Mouse (Mus musculus) MEL (cell line): Measurements from ENCODE around the gene 1810065E05Rik. TPM values are rescaled to one million over a fixed set of nuclear protein-coding genes. Genes with fewer than 3 reads are reported as not detected.

Experiments used
- DNase-seq: peaks from one replicate; pipeline ENCODE4 v3.0.0; 2011; ENCODE audit warnings: low read depth, low spot score
- H3K27ac ChIP-seq: 2 replicates; pipeline ENCODE4 v1.5.1; 2012; ENCODE audit warnings: low read depth, mild to moderate bottlenecking, control low read depth, low read length, moderate library complexity; ENCODE audit not compliant: control insufficient read depth
- H3K27me3 ChIP-seq, 2 experiments: fragments of 150-350 bp in 1 of 2; sonication (generic) in 1 of 2; 2 replicates each; pipeline ENCODE4 v1.6.1; 2012; ENCODE audit warnings: low read length in 2 of 2, mild to moderate bottlenecking in 2 of 2, improper control_type of control experiment in 1 of 2, moderate library complexity in 1 of 2; ENCODE audit not compliant: insufficient read depth in 2 of 2, control insufficient read depth in 1 of 2
- H3K36me3 ChIP-seq, 2 experiments: 2 replicates each; pipeline ENCODE4 v1.6.1; 2012 to 2014; ENCODE audit warnings: low read length in 2 of 2, improper control_type of control experiment in 1 of 2, inconsistent platforms in 1 of 2, mild to moderate bottlenecking in 1 of 2; ENCODE audit not compliant: insufficient read depth in 2 of 2, control insufficient read depth in 1 of 2
- H3K4me1 ChIP-seq, 2 experiments: fragments of 150-350 bp in 1 of 2; sonication (generic) in 1 of 2; 2 replicates each; pipeline ENCODE4 v1.6.1; 2012; ENCODE audit warnings: low read length in 2 of 2, improper control_type of control experiment in 1 of 2, mild to moderate bottlenecking in 1 of 2; ENCODE audit not compliant: insufficient read depth in 2 of 2, control insufficient read depth in 1 of 2
- H3K4me3 ChIP-seq, 2 experiments: fragments of 150-350 bp in 1 of 2; sonication (generic) in 1 of 2; 2 replicates each; pipeline ENCODE4 v1.5.1; 2012; ENCODE audit warnings: low read depth in 2 of 2, low read length in 2 of 2, mild to moderate bottlenecking in 2 of 2, moderate library complexity in 2 of 2, control low read depth in 1 of 2, improper control_type of control experiment in 1 of 2; ENCODE audit not compliant: control insufficient read depth in 1 of 2, insufficient read depth in 1 of 2
- H3K79me2 ChIP-seq: 2 replicates; pipeline ENCODE4 v1.6.1; 2012; ENCODE audit warnings: mild to moderate bottlenecking, low read length, moderate library complexity; ENCODE audit not compliant: control insufficient read depth, poor library complexity, insufficient read depth
- H3K9ac ChIP-seq: 2 replicates; pipeline ENCODE4 v1.6.1; 2012; ENCODE audit warnings: low read depth, mild to moderate bottlenecking, control low read depth, low read length, moderate library complexity; ENCODE audit not compliant: control insufficient read depth, poor library complexity, severe bottlenecking
- H3K9me3 ChIP-seq: fragments of 150-350 bp; sonication (generic); replicated peaks from 2 replicates; pipeline ENCODE4 v1.6.1; 2012; ENCODE audit warnings: mild to moderate bottlenecking, low read length, improper control_type of control experiment, moderate library complexity; ENCODE audit not compliant: insufficient read depth
- BHLHE40 ChIP-seq: IDR thresholded peaks from 2 replicates; pipeline ENCODE4 v1.6.1; 2012; ENCODE audit warnings: low read depth, mild to moderate bottlenecking, inconsistent platforms, low read length, improper control_type of control experiment, borderline replicate concordance
- CHD1 ChIP-seq: IDR thresholded peaks from 2 replicates; pipeline ENCODE4 v1.6.1; 2012; ENCODE audit warnings: low read depth, mild to moderate bottlenecking, inconsistent platforms, low read length, improper control_type of control experiment
- CHD2 ChIP-seq: IDR thresholded peaks from 2 replicates; pipeline ENCODE4 v1.6.1; 2011; ENCODE audit warnings: low read length, improper control_type of control experiment
- E2F4 ChIP-seq: IDR thresholded peaks from 2 replicates; pipeline ENCODE4 v1.6.1; 2011; ENCODE audit warnings: low read depth, low read length, improper control_type of control experiment, borderline replicate concordance
- ELF1 ChIP-seq: IDR thresholded peaks from 2 replicates; pipeline ENCODE4 v1.6.1; 2014; ENCODE audit warnings: low read depth, mild to moderate bottlenecking, inconsistent platforms, low read length, improper control_type of control experiment, moderate library complexity
- ETS1 ChIP-seq: IDR thresholded peaks from 2 replicates; pipeline ENCODE4 v1.6.1; 2012; ENCODE audit warnings: low read depth, mild to moderate bottlenecking, inconsistent platforms, low read length, improper control_type of control experiment, moderate library complexity
- HCFC1 ChIP-seq: IDR thresholded peaks from 2 replicates; pipeline ENCODE4 v1.6.1; 2012; ENCODE audit warnings: low read depth, mild to moderate bottlenecking, inconsistent platforms, low read length, improper control_type of control experiment, moderate library complexity
- KAT2A ChIP-seq: conservative IDR thresholded peaks from 2 replicates; pipeline ENCODE4 v1.6.1; 2012; ENCODE audit warnings: low read depth, low read length, improper control_type of control experiment, inconsistent platforms
- MAFK ChIP-seq: IDR thresholded peaks from 2 replicates; pipeline ENCODE4 v1.6.1; 2011; ENCODE audit warnings: low read depth, mild to moderate bottlenecking, low read length, improper control_type of control experiment, borderline replicate concordance
- MAX ChIP-seq: IDR thresholded peaks from 2 replicates; pipeline ENCODE4 v1.6.1; 2011; ENCODE audit warnings: low read length, improper control_type of control experiment
- MAZ ChIP-seq: IDR thresholded peaks from 2 replicates; pipeline ENCODE4 v1.6.1; 2012; ENCODE audit warnings: low read depth, mild to moderate bottlenecking, inconsistent platforms, low read length, improper control_type of control experiment
- MYC ChIP-seq: IDR thresholded peaks from 2 replicates; pipeline ENCODE4 v1.6.1; 2011; ENCODE audit warnings: low read depth, mild to moderate bottlenecking, low read length, improper control_type of control experiment, moderate library complexity
- NRF1 ChIP-seq: IDR thresholded peaks from 2 replicates; pipeline ENCODE4 v1.6.1; 2014; ENCODE audit warnings: low read depth, mild to moderate bottlenecking, inconsistent platforms, low read length, improper control_type of control experiment, moderate library complexity; ENCODE audit not compliant: poor library complexity, insufficient read depth, severe bottlenecking
- POLR2A ChIP-seq, 2 experiments: IDR thresholded peaks; 2 replicates each; pipeline ENCODE4 v1.6.1; 2011 to 2012; ENCODE audit warnings: low read length in 2 of 2, mild to moderate bottlenecking in 2 of 2, control low read depth in 1 of 2, improper control_type of control experiment in 1 of 2, low read depth in 1 of 2, moderate library complexity in 1 of 2; ENCODE audit not compliant: control insufficient read depth in 1 of 2, insufficient read depth in 1 of 2, poor library complexity in 1 of 2
- RAD21 ChIP-seq: IDR thresholded peaks from 2 replicates; pipeline ENCODE4 v1.6.1; 2011; ENCODE audit warnings: mild to moderate bottlenecking, low read depth, low read length, improper control_type of control experiment
- SMC3 ChIP-seq: IDR thresholded peaks from 2 replicates; pipeline ENCODE4 v1.6.1; 2011; ENCODE audit warnings: low read depth, low read length, improper control_type of control experiment
- TAL1 ChIP-seq: IDR thresholded peaks from 2 replicates; pipeline ENCODE4 v1.6.1; 2012; ENCODE audit warnings: mild to moderate bottlenecking, inconsistent platforms, low read length, moderate library complexity, mixed read lengths
- USF1 ChIP-seq: IDR thresholded peaks from 2 replicates; pipeline ENCODE4 v1.6.1; 2014; ENCODE audit warnings: low read depth, mild to moderate bottlenecking, inconsistent platforms, low read length, improper control_type of control experiment, moderate library complexity
- USF2 ChIP-seq, 2 experiments: IDR thresholded peaks; 2 replicates each; pipeline ENCODE4 v1.6.1; 2011 to 2012; ENCODE audit warnings: improper control_type of control experiment in 2 of 2, low read length in 2 of 2, borderline replicate concordance in 1 of 2, inconsistent platforms in 1 of 2, low read depth in 1 of 2, mild to moderate bottlenecking in 1 of 2; ENCODE audit not compliant: insufficient read depth in 1 of 2
- ZKSCAN1 ChIP-seq: IDR thresholded peaks from 2 replicates; pipeline ENCODE4 v1.6.1; 2012; ENCODE audit warnings: low read depth, mild to moderate bottlenecking, inconsistent platforms, low read length, improper control_type of control experiment, moderate library complexity
- ZNF384 ChIP-seq: IDR thresholded peaks from 2 replicates; pipeline ENCODE4 v1.6.1; 2012; ENCODE audit warnings: low read depth, mild to moderate bottlenecking, inconsistent platforms, low read length, improper control_type of control experiment
- polyA plus RNA-seq, 2 experiments: library from polyadenylated mRNA; stranded (reverse) in 1 of 2; unstranded in 1 of 2; fragments of >175 nt in 1 of 2; fragments of >200 nt in 1 of 2; gene quantifications; 2 replicates each; pipeline versions ENCODE4 v1.2.1 to v1.2.4; 2012; ENCODE audit warnings: low replicate concordance in 2 of 2, low read depth in 1 of 2; ENCODE audit not compliant: insufficient read length in 2 of 2, insufficient read depth in 1 of 2, missing spikeins in 1 of 2
- total RNA-seq: library from RNA; depleted of rRNA; stranded (reverse); fragments of 300-350 nt; gene quantifications from 2 replicates; pipeline ENCODE4 v1.2.3, GENCODE M21; 2012

Gene 1810065E05Rik
- total and polyA plus RNA-seq, 3 experiments, result not detected

- no peak for TF ChIP-seq POLR2A (IDR thresholded peaks at IDR 0.05; ENCODE audit: control insufficient read depth in 1 of 2, insufficient read depth in 1 of 2, low read depth in 1 of 2, low read length in 2 of 2, poor library complexity in 1 of 2)
- TF ChIP-seq BHLHE40, result no peak
- TF ChIP-seq NRF1, result no peak
- TF ChIP-seq ZNF384, result no peak
- TF ChIP-seq ETS1, result 0 out of 2 replicates have a peak, but pooled peaks have one; percentile 35
- no peak for TF ChIP-seq MAX
- TF ChIP-seq E2F4, result no peak
- no peak for TF ChIP-seq USF1
- TF ChIP-seq USF2 (IDR thresholded peaks at IDR 0.05; ENCODE audit: borderline replicate concordance in 1 of 2, insufficient read depth in 1 of 2, low read depth in 1 of 2, low read length in 2 of 2), result no peak
- TF ChIP-seq SMC3, result no peak
- no peak for TF ChIP-seq MAZ
- TF ChIP-seq ZKSCAN1, result no peak
- TF ChIP-seq TAL1, result peak; percentile 20; the same call in 1 of the 2 replicates
- TF ChIP-seq MYC, result no peak
- no peak for TF ChIP-seq MAFK
- TF ChIP-seq CHD1, result no peak
- no peak for TF ChIP-seq ELF1
- TF ChIP-seq CHD2, result no peak
- TF ChIP-seq HCFC1, result no peak
- no peak for TF ChIP-seq RAD21
Measured at GRCm38 (mm10) chr11:58379516-58379915, 41.4 kb upstream of the 1810065E05Rik start (continued).

- no peaks in the 10 kb centered on the region for H3K27me3 ChIP-seq
- no peaks in the 10 kb centered on the region for H3K9me3 ChIP-seq
- peaks cover 0 to 30% of the 10 kb centered on the region in 2 experiments; a peak in 3 of 4 replicates for H3K4me1 ChIP-seq
- no peak for DNase-seq
- H3K9ac ChIP-seq, result no peak overlapping the region
- no peak overlapping the region for H3K4me3 ChIP-seq
- H3K79me2 ChIP-seq, result no peaks in the 10 kb centered on the region
- H3K36me3 ChIP-seq, result peaks cover 0 to 4% of the 10 kb centered on the region in 2 experiments; a peak in 1 of 4 replicates
- H3K27ac ChIP-seq, result no peak overlapping the region
- no peak for TF ChIP-seq ZKSCAN1
- TF ChIP-seq KAT2A, result no peak
Measured at GRCm38 (mm10) chr11:58382471-58382870, 38.4 kb upstream of the 1810065E05Rik start.
